Mouse (Mus musculus) fat pad, adult 2 months (tissue): ENCODE measurements at regions not wholly inside any gene's neighbourhood (a gene's known extent, or its start where the extent isn't known, plus 50 kb on each side); places are given as distances from the start of the nearest gene placed in this dataset.

Experiments used
- DNase-seq: peaks from one replicate; pipeline ENCODE4 v3.0.0-alpha.2; 2011; ENCODE audit warnings: low read depth, low spot score; ENCODE audit errors: extremely low read depth

GRCm38 (mm10) chr11:24745841-24746240 lies 668.0 kb downstream of the Bcl11a start:
- no peak for DNase-seq

- no peak for DNase-seq
Observed at GRCm38 (mm10) chr11:24750144-24750779, 672.4 kb downstream of the Bcl11a start.

GRCm38 (mm10) chr11:24758130-24758529 lies 680.3 kb downstream of the Bcl11a start:
- no peak for DNase-seq

- DNase-seq: no peak
Observed at GRCm38 (mm10) chr11:24783470-24783869, 705.6 kb downstream of the Bcl11a start.

- DNase-seq: no peak
Observed at GRCm38 (mm10) chr11:24789120-24789519, 711.3 kb downstream of the Bcl11a start.

GRCm38 (mm10) chr11:24795510-24796211 lies 717.8 kb downstream of the Bcl11a start:
- no peak for DNase-seq

- no peak for DNase-seq
Observed at GRCm38 (mm10) chr11:24804623-24805023, 726.8 kb downstream of the Bcl11a start.

GRCm38 (mm10) chr11:24829578-24830401 lies 751.9 kb downstream of the Bcl11a start:
- DNase-seq: no peak

- no peak for DNase-seq
Observed at GRCm38 (mm10) chr11:24830484-24830883, 752.6 kb downstream of the Bcl11a start.

- DNase-seq: no peak
Observed at GRCm38 (mm10) chr11:24843839-24844738, 766.2 kb downstream of the Bcl11a start.

- DNase-seq: no peak
Observed at GRCm38 (mm10) chr11:24856991-24857390, 779.1 kb downstream of the Bcl11a start.

- DNase-seq: no peak
Observed at GRCm38 (mm10) chr11:24864637-24865036, 786.8 kb downstream of the Bcl11a start.

- DNase-seq: no peak
Observed at GRCm38 (mm10) chr11:24865067-24865796, 787.4 kb downstream of the Bcl11a start.
